Mouse (Mus musculus): ENCODE measurements around the gene Llgl2. TPM values are rescaled to one million over a fixed set of nuclear protein-coding genes. Genes with fewer than 3 reads are reported as not detected.
A peak's percentile ranks its signal among the peaks of the same experiment; 100 is the strongest.

The Llgl2 gene
- polyA plus RNA-seq, 1 experiment: 4.0 TPM

- H3K4me1 ChIP-seq (ENCODE audit: control insufficient read depth, insufficient read depth, insufficient read length, low read length): peaks cover 3% of the 10 kb centered on the region; the same call in 1 of the 2 replicates
- H3K4me3 ChIP-seq (ENCODE audit: insufficient read depth, low read depth, low read length): no peak overlapping the region
- no peak overlapping the region for H3K27ac ChIP-seq (replicated peaks; ENCODE audit: low read depth, low read length)
Observed at GRCm38 (mm10) chr11:115800981-115801380, 22.9 kb upstream of the Llgl2 start.

DNA sequence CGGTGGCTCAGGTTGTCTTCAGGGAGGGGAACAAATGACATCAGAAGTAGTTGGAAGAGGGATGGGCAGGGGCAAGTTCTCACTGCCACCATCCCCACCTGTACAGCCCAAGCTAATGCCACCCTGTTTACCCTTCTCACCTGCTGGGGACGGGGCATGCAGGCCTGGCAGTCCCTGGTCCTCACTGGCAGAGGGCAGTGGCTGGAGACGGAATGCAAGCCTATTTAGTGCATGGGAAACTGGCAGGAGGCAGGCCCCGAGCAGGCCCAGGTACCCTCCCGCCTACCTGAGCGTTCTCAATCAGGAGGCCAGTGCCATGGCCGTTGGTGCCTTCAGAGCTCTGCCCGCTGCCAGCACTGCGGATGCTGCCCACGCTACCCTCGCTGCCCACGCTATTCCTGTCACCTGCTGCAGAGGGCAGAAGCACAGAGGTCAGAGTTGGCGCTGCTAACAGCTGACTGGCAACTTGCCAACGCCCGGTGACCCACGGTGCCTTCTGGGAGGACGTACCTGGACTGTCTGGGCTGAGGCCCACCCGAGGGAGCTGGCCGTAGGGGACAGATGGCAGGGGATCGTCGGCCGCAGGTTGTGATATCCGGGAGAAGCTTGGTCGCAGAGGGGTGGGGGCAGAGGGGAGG lies 20.7 kb upstream of the Llgl2 start:
- Histone ChIP-seq H3K4me3 (ENCODE audit: insufficient read depth, low read depth, low read length) (no peak overlapping the region), H3K4me1 (ENCODE audit: control insufficient read depth, insufficient read depth, insufficient read length, low read length) (peaks cover 10% of the 10 kb centered on the region), H3K27ac (replicated peaks; ENCODE audit: low read depth, low read length) (0 out of 2 replicates have a peak overlapping the region, but pooled peaks have one; percentile 4)

DNA sequence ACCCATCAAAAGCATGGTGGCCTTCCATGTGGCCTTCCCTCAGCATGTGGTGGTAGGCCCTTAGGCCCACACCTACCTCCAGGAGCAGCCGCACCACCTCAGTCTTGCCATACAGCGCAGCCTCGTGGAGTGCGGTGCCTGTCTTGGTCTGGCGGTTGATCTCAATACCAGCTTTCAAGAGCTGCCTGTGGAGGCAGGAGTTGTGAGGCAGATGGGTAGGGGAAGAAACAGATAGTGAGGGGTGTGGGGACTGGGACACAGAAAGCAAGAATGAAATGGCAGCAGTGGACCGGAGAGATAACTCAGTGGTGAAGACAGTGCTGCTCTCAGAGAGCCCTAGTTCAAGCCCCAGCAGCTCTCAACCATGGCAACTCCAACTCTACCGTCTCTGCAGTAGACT lies 18.8 kb upstream of the Llgl2 start:
- Histone ChIP-seq H3K4me1 (ENCODE audit: control insufficient read depth, insufficient read depth, insufficient read length, low read length) (peaks cover 16% of the 10 kb centered on the region), H3K4me3 (ENCODE audit: insufficient read depth, low read depth, low read length) (no peak overlapping the region), H3K27ac (replicated peaks; ENCODE audit: low read depth, low read length) (no peak overlapping the region)

DNA sequence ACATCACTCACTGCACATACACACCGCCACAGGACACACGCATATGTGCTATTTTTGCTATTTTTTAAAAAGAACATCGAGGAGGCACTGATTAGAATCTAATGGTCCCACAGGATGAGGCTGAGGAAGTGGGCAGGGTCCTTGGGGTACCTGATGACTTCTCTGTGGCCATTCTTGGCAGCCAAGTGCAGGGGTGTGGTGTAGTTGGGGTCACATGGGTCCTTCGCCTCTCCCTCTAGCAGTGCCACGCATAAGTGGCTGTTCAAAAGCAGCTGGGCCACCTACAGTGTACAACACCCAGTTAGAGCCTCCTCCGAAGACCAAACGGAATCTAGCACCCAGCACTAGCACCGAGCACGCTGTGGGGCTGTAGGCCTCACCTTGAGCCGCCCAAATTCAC lies 17.7 kb upstream of the Llgl2 start:
- peak overlapping the region; percentile 52; the same call in 1 of the 2 replicates for H3K27ac ChIP-seq (replicated peaks; ENCODE audit: low read depth, low read length)
- H3K4me3 ChIP-seq (ENCODE audit: insufficient read depth, low read depth, low read length): no peak overlapping the region
- peaks cover 16% of the 10 kb centered on the region for H3K4me1 ChIP-seq (ENCODE audit: control insufficient read depth, insufficient read depth, insufficient read length, low read length)

DNA sequence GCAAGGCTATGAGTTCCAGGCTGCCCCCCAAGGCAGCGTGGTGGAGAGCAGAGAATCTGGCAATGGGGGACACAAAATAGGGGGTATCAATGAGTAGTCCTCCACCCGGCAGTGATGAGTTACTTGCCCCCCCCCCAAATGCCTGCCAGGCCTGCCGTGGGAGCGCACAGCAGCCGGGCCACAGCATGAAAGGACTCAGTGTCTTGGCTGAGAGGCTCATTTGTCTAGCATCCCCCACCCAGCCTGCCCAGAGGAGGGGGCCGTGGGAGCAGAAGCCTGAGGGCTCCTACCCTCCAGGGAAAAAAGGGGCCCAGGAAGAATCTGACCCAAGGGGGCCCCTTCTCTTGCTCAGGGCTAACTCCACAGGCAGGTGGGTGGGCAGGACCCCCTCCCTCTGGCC lies 16.5 kb upstream of the Llgl2 start:
- Histone ChIP-seq H3K4me3 (ENCODE audit: insufficient read depth, low read depth, low read length) (no peak overlapping the region), H3K4me1 (ENCODE audit: control insufficient read depth, insufficient read depth, insufficient read length, low read length) (peaks cover 16% of the 10 kb centered on the region), H3K27ac (replicated peaks; ENCODE audit: low read depth, low read length) (peak overlapping the region; percentile 81; the same call in 1 of the 2 replicates)

DNA sequence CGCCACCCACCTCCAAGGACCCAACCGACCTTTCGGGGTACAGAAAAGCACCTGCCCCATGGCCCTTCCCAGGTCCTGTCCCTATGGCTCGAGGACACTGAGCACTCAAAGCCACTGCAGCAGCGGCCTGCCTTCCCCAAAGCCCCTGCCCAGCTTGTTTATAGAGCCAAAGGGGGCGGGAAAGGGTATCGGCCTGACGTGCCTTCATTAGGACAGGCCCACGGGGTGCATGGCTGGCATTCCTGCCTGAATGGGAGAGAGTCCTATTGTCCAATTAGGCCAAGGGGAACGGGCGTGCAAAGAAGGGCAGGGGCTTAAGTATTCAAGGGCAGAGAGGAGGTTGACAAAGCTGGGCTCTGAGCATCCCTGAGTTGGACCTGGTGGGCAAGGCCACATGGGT lies 15.9 kb upstream of the Llgl2 start:
- peak overlapping the region; percentile 81 for H3K27ac ChIP-seq (replicated peaks; ENCODE audit: low read depth, low read length)
- peak overlapping the region; percentile 45; the same call in 1 of the 2 replicates for H3K4me3 ChIP-seq (ENCODE audit: insufficient read depth, low read depth, low read length)
- H3K4me1 ChIP-seq (ENCODE audit: control insufficient read depth, insufficient read depth, insufficient read length, low read length): peaks cover 16% of the 10 kb centered on the region

- peak overlapping the region; percentile 45 for H3K4me3 ChIP-seq (ENCODE audit: insufficient read depth, low read depth, low read length)
- peaks cover 13% of the 10 kb centered on the region for H3K4me1 ChIP-seq (ENCODE audit: control insufficient read depth, insufficient read depth, insufficient read length, low read length)
Observed at GRCm38 (mm10) chr11:115808696-115809310, 15.0 kb upstream of the Llgl2 start.

DNA sequence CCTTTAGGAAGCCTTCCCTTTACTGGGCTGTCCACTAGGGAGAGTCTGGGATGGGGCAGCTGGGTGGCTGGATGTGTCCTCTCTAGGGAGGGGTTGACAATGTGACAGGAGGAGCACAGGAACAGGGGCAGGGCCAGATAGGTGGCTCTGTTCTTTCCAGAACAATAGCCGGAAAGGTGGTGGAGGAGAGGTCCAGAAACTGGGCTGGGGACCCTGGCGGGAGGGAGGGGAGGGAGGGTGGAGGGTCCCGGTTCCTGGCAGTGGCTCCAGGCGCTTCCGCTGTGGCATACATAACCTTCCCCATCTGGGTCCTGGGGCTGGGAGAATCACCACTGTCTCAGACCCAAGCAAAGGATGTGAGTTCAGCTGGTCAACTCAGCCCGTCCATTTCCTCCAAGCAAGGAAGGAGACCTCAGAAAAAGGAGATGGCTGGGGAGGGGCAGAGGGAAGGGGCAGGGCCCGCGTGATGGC lies 14.5 kb upstream of the Llgl2 start:
- Histone ChIP-seq H3K4me3 (ENCODE audit: insufficient read depth, low read depth, low read length) (peak overlapping the region; percentile 97), H3K4me1 (ENCODE audit: control insufficient read depth, insufficient read depth, insufficient read length, low read length) (peaks cover 13% of the 10 kb centered on the region), H3K27ac (replicated peaks; ENCODE audit: low read depth, low read length) (peak overlapping the region; percentile 96)

More at GRCm38 (mm10) chr11:115808696-115809310, 15.0 kb upstream of the Llgl2 start:
- peak overlapping the region; percentile 81 for H3K27ac ChIP-seq (replicated peaks; ENCODE audit: low read depth, low read length)

GRCm38 (mm10) chr11:115810377-115810776 lies 13.5 kb upstream of the Llgl2 start:
- H3K4me1 ChIP-seq (ENCODE audit: control insufficient read depth, insufficient read depth, insufficient read length, low read length): peaks cover 13% of the 10 kb centered on the region
- H3K27ac ChIP-seq (replicated peaks; ENCODE audit: low read depth, low read length): peak overlapping the region; percentile 96
- peak overlapping the region; percentile 97 for H3K4me3 ChIP-seq (ENCODE audit: insufficient read depth, low read depth, low read length)

GRCm38 (mm10) chr11:115811381-115812093 lies 12.3 kb upstream of the Llgl2 start:
- peaks cover 11% of the 10 kb centered on the region for H3K4me1 ChIP-seq (ENCODE audit: control insufficient read depth, insufficient read depth, insufficient read length, low read length)

DNA sequence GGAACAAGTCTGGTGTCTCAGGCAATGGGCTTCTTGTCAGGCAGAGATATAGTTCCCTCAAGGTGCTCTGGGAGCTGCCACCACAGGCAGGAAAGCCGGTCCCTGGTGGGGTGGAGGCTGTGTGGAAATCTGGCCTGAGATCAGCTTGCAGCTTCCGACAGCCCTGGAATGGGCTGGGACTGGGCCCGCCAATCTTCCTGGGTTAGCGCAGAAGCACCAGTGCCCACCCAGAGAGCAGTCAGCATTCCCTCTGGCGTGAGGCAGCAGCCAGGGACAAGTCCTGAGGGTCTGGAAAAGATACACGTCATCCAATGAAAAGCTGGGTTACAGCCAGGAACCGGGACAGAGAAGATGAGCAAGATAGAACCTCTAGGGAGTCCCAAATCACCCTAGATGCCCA lies 11.8 kb upstream of the Llgl2 start:
- peaks cover 11% of the 10 kb centered on the region for H3K4me1 ChIP-seq (ENCODE audit: control insufficient read depth, insufficient read depth, insufficient read length, low read length)
- H3K4me3 ChIP-seq (ENCODE audit: insufficient read depth, low read depth, low read length): peak overlapping the region; percentile 97
- peak overlapping the region; percentile 96 for H3K27ac ChIP-seq (replicated peaks; ENCODE audit: low read depth, low read length)

More at GRCm38 (mm10) chr11:115811381-115812093, 12.3 kb upstream of the Llgl2 start:
- Histone ChIP-seq H3K27ac (replicated peaks; ENCODE audit: low read depth, low read length) (peak overlapping the region; percentile 96), H3K4me3 (ENCODE audit: insufficient read depth, low read depth, low read length) (peak overlapping the region; percentile 97)

DNA sequence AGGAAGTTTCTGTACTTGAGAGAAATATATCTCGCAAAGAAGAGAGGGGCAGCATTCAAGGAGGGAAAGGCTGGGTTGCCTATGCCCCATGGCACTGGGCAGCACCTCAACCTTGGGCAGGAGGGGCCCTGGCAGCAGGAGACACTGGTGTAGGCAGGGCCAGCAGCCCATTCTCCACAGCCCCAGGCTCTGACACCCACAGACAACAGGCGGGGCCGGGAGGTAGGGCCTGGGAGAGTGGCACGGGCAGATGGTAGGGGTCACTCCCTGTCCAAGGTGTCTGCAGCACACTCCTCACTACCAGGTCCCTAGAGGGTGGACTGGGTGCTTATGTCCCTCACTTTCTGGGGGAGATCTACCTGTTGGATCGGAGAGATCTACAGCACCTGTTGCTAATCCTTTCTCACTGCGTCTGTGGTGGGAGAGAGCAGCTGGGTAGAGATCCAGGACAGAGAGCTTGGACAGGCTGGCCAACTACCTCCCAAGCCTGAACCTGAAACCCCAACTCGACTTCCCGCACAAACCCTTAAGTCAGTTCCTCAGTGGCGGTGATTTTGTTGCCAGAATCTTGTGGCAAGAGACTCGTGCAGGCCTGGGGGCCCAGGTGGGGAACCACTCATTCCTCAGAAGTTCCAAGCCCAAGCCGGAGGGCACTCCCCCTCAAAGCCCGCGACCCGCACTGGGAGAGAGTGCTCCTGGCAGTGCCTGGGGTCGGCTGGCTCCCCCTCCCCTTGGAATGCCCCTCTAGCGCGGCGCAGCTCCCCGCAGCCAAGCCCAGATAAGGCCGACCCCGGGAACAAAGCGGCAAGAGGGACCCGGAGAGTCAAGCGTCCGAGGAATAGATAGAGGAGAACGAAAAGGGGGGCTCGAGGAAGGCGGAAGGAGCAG lies 11.1 kb upstream of the Llgl2 start:
- Histone ChIP-seq H3K4me1 (ENCODE audit: control insufficient read depth, insufficient read depth, insufficient read length, low read length) (peaks cover 10% of the 10 kb centered on the region), H3K4me3 (ENCODE audit: insufficient read depth, low read depth, low read length) (peak overlapping the region; percentile 97), H3K27ac (replicated peaks; ENCODE audit: low read depth, low read length) (peak overlapping the region; percentile 84)

DNA sequence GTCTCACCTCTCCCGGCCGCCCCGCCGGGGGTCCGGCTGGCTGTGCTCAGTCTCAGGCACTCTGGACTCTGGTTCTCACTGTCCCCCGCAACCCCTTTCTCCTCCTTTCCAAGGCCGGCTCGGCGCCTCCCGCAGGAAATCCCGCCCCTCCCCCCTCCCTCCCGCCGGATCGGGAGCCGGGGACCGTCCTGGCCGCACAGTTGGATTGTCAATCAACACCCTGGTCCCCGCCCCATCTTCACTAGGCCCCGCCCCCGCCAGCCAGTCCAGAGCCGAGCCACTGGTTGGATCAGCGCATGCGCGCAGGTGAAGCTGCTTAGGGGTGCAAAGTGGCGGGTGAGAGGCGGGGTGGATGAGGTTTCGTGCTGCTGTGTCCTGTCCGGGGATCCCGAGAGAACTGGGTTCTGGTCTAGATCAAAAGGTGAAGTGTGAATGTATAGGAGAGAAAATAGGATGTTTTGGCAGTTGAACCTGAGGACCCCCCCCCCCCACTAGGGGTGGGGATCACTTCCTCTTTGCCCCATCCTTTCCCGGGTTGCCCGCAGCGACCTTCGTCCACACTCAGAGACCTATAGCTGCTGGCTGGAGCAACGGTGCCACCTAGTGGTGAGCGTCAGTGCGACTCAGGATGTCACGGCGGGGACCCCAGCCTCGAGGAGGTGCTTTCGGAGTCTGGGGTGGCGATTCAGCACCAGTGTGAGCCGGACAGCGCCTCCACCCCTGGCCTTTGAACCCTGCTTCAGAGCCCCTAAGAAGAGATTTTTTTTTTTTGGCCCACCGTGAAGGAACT lies 10.1 kb upstream of the Llgl2 start, which contains the start of gene Caskin2:
Gene Caskin2, minus strand, starts transcription at position 133 of the 790 bp plus-strand sequence.
- Histone ChIP-seq H3K4me1 (ENCODE audit: control insufficient read depth, insufficient read depth, insufficient read length, low read length) (peaks cover under 1% of the 10 kb centered on the region), H3K27ac (replicated peaks; ENCODE audit: low read depth, low read length) (peak within 1 kb of the TSS; percentile 84), H3K4me3 (ENCODE audit: insufficient read depth, low read depth, low read length) (peak within 1 kb of the TSS; percentile 97)
